Mouse (Mus musculus) E14TG2a.4 (cell line): ENCODE results near the gene Efcab11.

Experiments used
- H3K27me3 ChIP-seq: 2 replicates; pipeline ENCODE4 v1.6.1; 2014; ENCODE audit warnings: low read length, control low read depth; ENCODE audit not compliant: insufficient read depth
- H3K36me3 ChIP-seq: 2 replicates; pipeline ENCODE4 v1.6.1; 2014; ENCODE audit warnings: low read length, control low read depth; ENCODE audit not compliant: insufficient read depth
- H3K4me1 ChIP-seq: replicated peaks from 2 replicates; pipeline ENCODE4 v1.6.1; 2014; ENCODE audit warnings: low read depth, low read length, control low read depth
- H3K4me3 ChIP-seq: replicated peaks from 2 replicates; pipeline ENCODE4 v1.5.1; 2014; ENCODE audit warnings: mild to moderate bottlenecking, low read length
- H3K9me3 ChIP-seq: 2 replicates; pipeline ENCODE4 v1.6.1; 2014; ENCODE audit warnings: low read length, control low read depth
- CTCF ChIP-seq: conservative IDR thresholded peaks from 2 replicates; pipeline ENCODE4 v1.5.1; 2014; ENCODE audit warnings: low read length
- NANOG ChIP-seq: IDR thresholded peaks from 2 replicates; pipeline ENCODE4 v1.6.1; 2014; ENCODE audit warnings: borderline replicate concordance, low read length, mixed read lengths
- POU5F1 ChIP-seq: IDR thresholded peaks from 2 replicates; pipeline ENCODE4 v1.6.1; 2014; ENCODE audit warnings: low read length, borderline replicate concordance

Efcab11 gene

GRCm38 (mm10) chr12:99764053-99764452, 120.2 kb downstream of the Efcab11 start:
- TF ChIP-seq CTCF (no peak), NANOG (peak; percentile 97), POU5F1 (no peak)
- H3K36me3 ChIP-seq = no peaks in the 10 kb centered on the region
- H3K4me1 ChIP-seq = peaks cover 39% of the 10 kb centered on the region
- H3K9me3 ChIP-seq = peaks cover 29% of the 10 kb centered on the region
- H3K4me3 ChIP-seq = no peak overlapping the region
- H3K27me3 ChIP-seq = no peaks in the 10 kb centered on the region

- TF ChIP-seq NANOG (no peak), CTCF (no peak), POU5F1 (no peak)
- Histone ChIP-seq H3K27me3 (no peaks in the 10 kb centered on the region), H3K4me1 (no peaks in the 10 kb centered on the region), H3K4me3 (no peak overlapping the region), H3K36me3 (no peaks in the 10 kb centered on the region), H3K9me3 (peaks cover 18% of the 10 kb centered on the region)
Measured at GRCm38 (mm10) chr12:99757754-99758526, 126.3 kb downstream of the Efcab11 start.

DNA sequence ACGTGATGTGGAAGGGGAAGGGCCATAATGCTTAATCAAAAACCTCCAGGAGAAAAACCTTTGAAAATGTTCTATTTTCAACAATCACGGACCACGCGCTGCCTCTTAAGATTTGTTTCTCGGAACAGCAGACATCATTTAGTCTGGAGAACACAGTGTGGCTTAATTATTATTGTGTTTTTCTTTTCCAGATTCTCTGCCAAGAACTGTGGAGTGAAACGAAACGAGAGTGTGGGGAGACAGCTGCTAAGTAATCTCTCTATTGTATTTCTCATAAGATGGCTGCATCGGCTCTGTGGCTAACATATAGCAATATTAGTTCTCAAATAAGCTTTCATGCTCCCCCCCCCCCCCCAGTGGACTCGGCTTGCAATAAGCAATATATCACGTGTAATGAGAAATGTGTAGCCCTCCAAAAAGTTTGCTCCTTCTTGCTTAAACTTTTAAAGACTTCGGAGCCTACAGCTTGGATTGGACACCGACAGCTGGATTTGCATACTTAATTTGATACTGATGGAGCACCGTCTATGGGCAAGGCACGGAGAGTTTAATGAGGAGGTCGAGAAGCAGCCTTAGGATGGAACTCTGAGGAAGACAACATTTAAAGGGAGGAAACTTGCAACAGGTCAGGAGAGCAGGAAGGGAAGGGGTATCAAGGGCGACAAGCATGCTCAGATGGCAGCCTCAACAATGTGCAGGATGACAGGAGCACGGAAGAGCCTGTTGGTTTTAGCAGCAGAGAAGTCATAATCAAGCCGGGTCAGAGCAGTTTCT, 127.1 kb downstream of the Efcab11 start:
- Histone ChIP-seq H3K4me1 (no peaks in the 10 kb centered on the region), H3K27me3 (no peaks in the 10 kb centered on the region), H3K36me3 (no peaks in the 10 kb centered on the region), H3K4me3 (no peak overlapping the region), H3K9me3 (peaks cover 11% of the 10 kb centered on the region)
- TF ChIP-seq CTCF (no peak), NANOG (no peak), POU5F1 (no peak)

GRCm38 (mm10) chr12:99756213-99756612, 128.0 kb downstream of the Efcab11 start:
- Histone ChIP-seq H3K9me3 (peaks cover 3% of the 10 kb centered on the region; the same call in 1 of the 2 replicates), H3K4me1 (no peaks in the 10 kb centered on the region), H3K27me3 (no peaks in the 10 kb centered on the region), H3K36me3 (no peaks in the 10 kb centered on the region), H3K4me3 (no peak overlapping the region)
- TF ChIP-seq POU5F1 (no peak), NANOG (no peak), CTCF (no peak)

GRCm38 (mm10) chr12:99752986-99753385, 131.3 kb downstream of the Efcab11 start:
- no peaks in the 10 kb centered on the region for H3K36me3 ChIP-seq
- H3K4me1 ChIP-seq = no peaks in the 10 kb centered on the region
- no peak overlapping the region for H3K4me3 ChIP-seq
- H3K27me3 ChIP-seq = no peaks in the 10 kb centered on the region
- no peaks in the 10 kb centered on the region for H3K9me3 ChIP-seq
- no peak for TF ChIP-seq NANOG
- TF ChIP-seq POU5F1 = no peak
- no peak for TF ChIP-seq CTCF

DNA sequence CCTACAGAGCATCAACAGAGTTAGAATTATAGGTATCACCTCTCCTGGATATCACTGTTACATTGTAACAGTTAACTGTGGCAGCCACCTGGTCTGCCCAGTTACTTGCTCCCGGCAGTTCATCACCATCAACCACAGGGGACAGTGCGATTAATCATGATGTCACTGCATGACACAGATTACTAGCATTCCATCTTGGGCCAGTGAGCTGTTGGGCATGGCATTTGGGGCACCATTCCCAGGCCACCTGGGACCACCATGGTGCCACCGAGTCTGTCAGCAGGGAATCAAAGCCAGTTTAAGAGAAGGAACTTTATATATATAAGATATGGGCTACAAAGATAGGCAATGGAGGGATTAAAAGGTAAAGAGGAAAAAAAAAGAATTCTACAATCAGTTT, 134.8 kb downstream of the Efcab11 start:
- H3K27me3 ChIP-seq = no peaks in the 10 kb centered on the region
- no peak for TF ChIP-seq CTCF
- TF ChIP-seq NANOG = no peak
- TF ChIP-seq POU5F1 = no peak
- no peak overlapping the region for H3K4me3 ChIP-seq
- H3K9me3 ChIP-seq = no peaks in the 10 kb centered on the region
- H3K4me1 ChIP-seq = no peaks in the 10 kb centered on the region
- no peaks in the 10 kb centered on the region for H3K36me3 ChIP-seq

- TF ChIP-seq CTCF (no peak), POU5F1 (no peak), NANOG (no peak)
- Histone ChIP-seq H3K36me3 (no peaks in the 10 kb centered on the region), H3K4me1 (peaks cover 4% of the 10 kb centered on the region; the same call in 1 of the 2 replicates), H3K4me3 (no peak overlapping the region), H3K27me3 (no peaks in the 10 kb centered on the region), H3K9me3 (no peaks in the 10 kb centered on the region)
Measured at GRCm38 (mm10) chr12:99741631-99742030, 142.6 kb downstream of the Efcab11 start.

GRCm38 (mm10) chr12:99739211-99739610, 145.0 kb downstream of the Efcab11 start:
- Histone ChIP-seq H3K27me3 (no peaks in the 10 kb centered on the region), H3K4me3 (no peak overlapping the region), H3K9me3 (no peaks in the 10 kb centered on the region), H3K4me1 (peaks cover 4% of the 10 kb centered on the region; the same call in 1 of the 2 replicates), H3K36me3 (no peaks in the 10 kb centered on the region)
- no peak for TF ChIP-seq POU5F1
- no peak for TF ChIP-seq CTCF
- TF ChIP-seq NANOG = no peak

GRCm38 (mm10) chr12:99738256-99738655, 146.0 kb downstream of the Efcab11 start:
- H3K9me3 ChIP-seq = peaks cover 3% of the 10 kb centered on the region; the same call in 1 of the 2 replicates
- no peaks in the 10 kb centered on the region for H3K27me3 ChIP-seq
- H3K36me3 ChIP-seq = no peaks in the 10 kb centered on the region
- H3K4me1 ChIP-seq = peaks cover 4% of the 10 kb centered on the region; the same call in 1 of the 2 replicates
- no peak overlapping the region for H3K4me3 ChIP-seq
- TF ChIP-seq NANOG (no peak), CTCF (no peak), POU5F1 (no peak)
